Mouse (Mus musculus) hindbrain, embryonic 14.5 days (tissue): ENCODE results near the gene Cyp2f2. TPM values are rescaled to one million over a fixed set of nuclear protein-coding genes. Genes with fewer than 3 reads are reported as not detected.
A peak's percentile ranks its signal among the peaks of the same experiment; 100 is the strongest.

Experiments
- ATAC-seq: fragments of 200-750 bp; cut with Nextera tagmentation; 2 replicates; pipeline ENCODE4 v1.8.0; 2017; ENCODE audit warnings: moderate number of reproducible peaks, mild to moderate bottlenecking, moderate TSS enrichment, moderate library complexity; ENCODE audit not compliant: low FRiP score
- DNase-seq: peaks from one replicate; pipeline ENCODE4 v3.0.0-alpha.2; 2015; ENCODE audit warnings: low spot score
- H3K27ac ChIP-seq: fragments of 300-500 bp; sonication (generic); 2 replicates; pipeline ENCODE4 v1.5.1; 2014; ENCODE audit warnings: mild to moderate bottlenecking, moderate library complexity
- H3K27me3 ChIP-seq: fragments of 300-500 bp; sonication (generic); 2 replicates; pipeline ENCODE4 v1.6.1; 2014; ENCODE audit warnings: mild to moderate bottlenecking, low read length, mixed read lengths; ENCODE audit not compliant: control insufficient read depth, insufficient read depth
- H3K36me3 ChIP-seq: fragments of 300-500 bp; sonication (generic); replicated peaks from 2 replicates; pipeline ENCODE4 v1.6.1; 2014; ENCODE audit not compliant: control insufficient read depth, insufficient read depth
- H3K4me1 ChIP-seq: fragments of 300-500 bp; sonication (generic); replicated peaks from 2 replicates; pipeline ENCODE4 v1.6.1; 2014; ENCODE audit warnings: antibody characterized with exemption, low read length, mixed read lengths; ENCODE audit not compliant: control insufficient read depth, insufficient read depth
- H3K4me2 ChIP-seq: fragments of 300-500 bp; sonication (generic); replicated peaks from 2 replicates; pipeline ENCODE4 v1.6.1; 2014; ENCODE audit warnings: mild to moderate bottlenecking, moderate library complexity
- H3K4me3 ChIP-seq: fragments of 300-500 bp; sonication (generic); replicated peaks from 2 replicates; pipeline ENCODE4 v1.5.1; 2014; ENCODE audit warnings: mild to moderate bottlenecking, low read length
- H3K9ac ChIP-seq: fragments of 300-500 bp; sonication (generic); 2 replicates; pipeline ENCODE4 v1.6.1; 2014
- H3K9me3 ChIP-seq: fragments of 300-500 bp; sonication (generic); 2 replicates; pipeline ENCODE4 v1.6.1; 2016; ENCODE audit warnings: low read length; ENCODE audit not compliant: control insufficient read depth
- WGBS: fragments of 180-500 bp; shearing (Covaris S2); extraction: QIAGEN DNeasy Blood & Tissue Kit; methylation state at CpG from one replicate; pipeline ENCODE4 v1.1.7; 2014; 5-methylcytosine and 5-hydroxymethylcytosine counted together
- polyA plus RNA-seq: library from polyadenylated mRNA; unstranded; fragments of >200 nt; fragmentation: Nextera tagmentation; extraction: Ambion mirVana; gene quantifications from 2 replicates; pipeline ENCODE4 v1.2.1, GENCODE M21; 2014

Cyp2f2 gene
- polyA plus RNA-seq, 1 experiment from 2014 or later = not detected

- H3K4me3 ChIP-seq = peak overlapping the region; percentile 88
- peaks cover 53% of the 10 kb centered on the region for H3K36me3 ChIP-seq
- DNase-seq (no peak), ATAC-seq (no peak)
- 79% methylated on average over 11 of the region's 11 CpGs for WGBS
- H3K9ac ChIP-seq = peak overlapping the region; percentile 88
- H3K9me3 ChIP-seq = no peaks in the 10 kb centered on the region
- H3K4me1 ChIP-seq = peaks cover 35% of the 10 kb centered on the region
- H3K27ac ChIP-seq = peak overlapping the region; percentile 99
- no peaks in the 10 kb centered on the region for H3K27me3 ChIP-seq
- H3K4me2 ChIP-seq = peak overlapping the region; percentile 64
These were observed 47.9 kb downstream of the Cyp2f2 start for GRCm38 (mm10) chr7:27167475-27168094.

GRCm38 (mm10) chr7:27168371-27168770 is 48.7 kb downstream of the Cyp2f2 start:
- 96% methylated on average over 5 of the region's 5 CpGs for WGBS
- Histone ChIP-seq H3K36me3 (peaks cover 53% of the 10 kb centered on the region), H3K4me2 (no peak overlapping the region), H3K4me1 (peaks cover 28% of the 10 kb centered on the region), H3K4me3 (no peak overlapping the region), H3K27ac (no peak overlapping the region), H3K9ac (no peak overlapping the region), H3K9me3 (no peaks in the 10 kb centered on the region), H3K27me3 (no peaks in the 10 kb centered on the region)
- DNase-seq (no peak), ATAC-seq (no peak)

GRCm38 (mm10) chr7:27170981-27171380 is 51.3 kb downstream of the Cyp2f2 start:
- ATAC-seq (no peak), DNase-seq (no peak)
- WGBS = 96% methylated on average over 3 of the region's 3 CpGs
- Histone ChIP-seq H3K27me3 (no peaks in the 10 kb centered on the region), H3K27ac (no peak overlapping the region), H3K4me2 (no peak overlapping the region), H3K9ac (no peak overlapping the region), H3K4me1 (peaks cover 5% of the 10 kb centered on the region; the same call in 1 of the 2 replicates), H3K4me3 (no peak overlapping the region), H3K9me3 (no peaks in the 10 kb centered on the region), H3K36me3 (peaks cover 50% of the 10 kb centered on the region)

- 95% methylated on average over 15 of the region's 15 CpGs for WGBS
- Histone ChIP-seq H3K4me2 (no peak overlapping the region), H3K36me3 (peaks cover 47% of the 10 kb centered on the region), H3K9me3 (no peaks in the 10 kb centered on the region), H3K27me3 (no peaks in the 10 kb centered on the region), H3K27ac (no peak overlapping the region), H3K4me1 (peaks cover 8% of the 10 kb centered on the region), H3K9ac (no peak overlapping the region), H3K4me3 (no peak overlapping the region)
- DNase-seq (no peak), ATAC-seq (no peak)
These were observed 54.8 kb downstream of the Cyp2f2 start for GRCm38 (mm10) chr7:27174496-27174895.

GRCm38 (mm10) chr7:27174896-27175295 is 55.2 kb downstream of the Cyp2f2 start:
- ATAC-seq (no peak), DNase-seq (no peak)
- WGBS = 97% methylated on average over 7 of the region's 7 CpGs
- H3K27ac ChIP-seq = no peak overlapping the region
- peaks cover 46% of the 10 kb centered on the region for H3K36me3 ChIP-seq
- H3K4me3 ChIP-seq = no peak overlapping the region
- peaks cover 9% of the 10 kb centered on the region for H3K4me1 ChIP-seq
- no peak overlapping the region for H3K4me2 ChIP-seq
- no peaks in the 10 kb centered on the region for H3K9me3 ChIP-seq
- no peak overlapping the region for H3K9ac ChIP-seq
- H3K27me3 ChIP-seq = no peaks in the 10 kb centered on the region

- peak overlapping the region; percentile 53 for H3K4me2 ChIP-seq
- H3K4me1 ChIP-seq = peaks cover 13% of the 10 kb centered on the region
- no peaks in the 10 kb centered on the region for H3K9me3 ChIP-seq
- no peaks in the 10 kb centered on the region for H3K27me3 ChIP-seq
- DNase-seq (no peak), ATAC-seq (peak; percentile 0; the same call in 1 of the 2 replicates)
- peaks cover 23% of the 10 kb centered on the region for H3K36me3 ChIP-seq
- H3K4me3 ChIP-seq = peak overlapping the region; percentile 70
- 24% methylated on average over 4 of the region's 4 CpGs for WGBS
- peak overlapping the region; percentile 88 for H3K27ac ChIP-seq
- H3K9ac ChIP-seq = peak overlapping the region; percentile 58
These were observed 58.2 kb downstream of the Cyp2f2 start for GRCm38 (mm10) chr7:27177942-27178323.

- peak; percentile 97 for DNase-seq
- Histone ChIP-seq H3K4me1 (peaks cover 13% of the 10 kb centered on the region), H3K9ac (peak within 1 kb of the TSS; percentile 58), H3K36me3 (peaks cover 21% of the 10 kb centered on the region), H3K4me3 (peak within 1 kb of the TSS; percentile 70), H3K4me2 (peak within 1 kb of the TSS; percentile 53), H3K27me3 (no peaks in the 10 kb centered on the region), H3K9me3 (no peaks in the 10 kb centered on the region), H3K27ac (peak within 1 kb of the TSS; percentile 88)
- ATAC-seq = peak; percentile 98
- under 1% methylated on average over 53 of the region's 53 CpGs for WGBS
These were observed 58.9 kb downstream of the Cyp2f2 start, which contains the start of gene Rab4b for GRCm38 (mm10) chr7:27178324-27179216. Gene Rab4b, minus strand, starts transcription at chr7:27178896.

- peak overlapping the region; percentile 81 for H3K27ac ChIP-seq
- no peak for DNase-seq
- peaks cover 13% of the 10 kb centered on the region for H3K4me1 ChIP-seq
- peak overlapping the region; percentile 49 for H3K4me2 ChIP-seq
- H3K9me3 ChIP-seq = no peaks in the 10 kb centered on the region
- peak overlapping the region; percentile 49 for H3K9ac ChIP-seq
- peaks cover 20% of the 10 kb centered on the region for H3K36me3 ChIP-seq
- no peaks in the 10 kb centered on the region for H3K27me3 ChIP-seq
- H3K4me3 ChIP-seq = peak overlapping the region; percentile 70
- whole genome bisulfite sequencing = 46% methylated on average over 16 of the region's 16 CpGs
- ATAC-seq = no peak
These were observed 59.7 kb downstream of the Cyp2f2 start for GRCm38 (mm10) chr7:27179217-27179918.

- H3K4me3 ChIP-seq = no peak overlapping the region
These were observed 60.3 kb downstream of the Cyp2f2 start for GRCm38 (mm10) chr7:27180036-27180435.

More at GRCm38 (mm10) chr7:27180036-27180435, 60.3 kb downstream of the Cyp2f2 start:
- ATAC-seq = no peak
- H3K36me3 ChIP-seq = peaks cover 23% of the 10 kb centered on the region
- no peak overlapping the region for H3K9ac ChIP-seq
- WGBS = 33% methylated on average over 5 of the region's 5 CpGs
- H3K4me1 ChIP-seq = peaks cover 13% of the 10 kb centered on the region
- peak; percentile 50 for DNase-seq
- no peaks in the 10 kb centered on the region for H3K9me3 ChIP-seq
- peak overlapping the region; percentile 49 for H3K4me2 ChIP-seq
- no peaks in the 10 kb centered on the region for H3K27me3 ChIP-seq
- H3K27ac ChIP-seq = peak overlapping the region; percentile 81
